Mouse (Mus musculus) testis, adult 2 months (tissue): ENCODE measurements around the gene Src. TPM values are rescaled to one million over a fixed set of nuclear protein-coding genes. Genes with fewer than 3 reads are reported as not detected.

Source experiments
- H3K27ac ChIP-seq: fragments of 200-500 bp; 2 replicates; pipeline ENCODE4 v1.5.1; 2012; ENCODE audit warnings: low read depth, low read length; ENCODE audit not compliant: control insufficient read depth, insufficient read depth
- H3K27me3 ChIP-seq: fragments of 200-500 bp; 2 replicates; pipeline ENCODE4 v1.6.1; 2012; ENCODE audit warnings: mild to moderate bottlenecking, low read length, moderate library complexity; ENCODE audit not compliant: control insufficient read depth, insufficient read depth
- H3K36me3 ChIP-seq: fragments of 200-500 bp; 2 replicates; pipeline ENCODE4 v1.6.1; 2012; ENCODE audit warnings: mild to moderate bottlenecking, low read length; ENCODE audit not compliant: control insufficient read depth, insufficient read depth
- H3K4me1 ChIP-seq: fragments of 200-500 bp; 2 replicates; pipeline ENCODE4 v1.6.1; 2012; ENCODE audit warnings: low read length; ENCODE audit not compliant: control insufficient read depth, insufficient read depth
- H3K4me3 ChIP-seq: fragments of 200-500 bp; 2 replicates; pipeline ENCODE4 v1.5.1; 2012; ENCODE audit warnings: low read depth, mild to moderate bottlenecking, low read length, moderate library complexity, mixed read lengths; ENCODE audit not compliant: control insufficient read depth
- CTCF ChIP-seq: fragments of 200-500 bp; IDR thresholded peaks from 2 replicates; pipeline ENCODE4 v1.5.1; 2012; ENCODE audit warnings: low read depth, mild to moderate bottlenecking, inconsistent platforms, low read length, moderate library complexity; ENCODE audit not compliant: control insufficient read depth, insufficient read depth, insufficient replicate concordance
- POLR2A ChIP-seq: fragments of 200-500 bp; IDR thresholded peaks from 2 replicates; pipeline ENCODE4 v1.6.1; 2012; ENCODE audit warnings: low read depth, mild to moderate bottlenecking, inconsistent platforms, low read length, moderate library complexity; ENCODE audit not compliant: control insufficient read depth
- polyA plus RNA-seq: library from polyadenylated mRNA; depleted of rRNA; stranded (reverse); fragments of >200 nt; gene quantifications from 2 replicates; pipeline ENCODE4 v1.2.3, GENCODE M21; 2012

Gene Src
- polyA plus RNA-seq, 1 experiment = 8.7 TPM

- no peak for TF ChIP-seq CTCF
- TF ChIP-seq POLR2A = no peak
- H3K27ac ChIP-seq = no peak overlapping the region
- no peak overlapping the region for H3K4me3 ChIP-seq
- H3K36me3 ChIP-seq = no peaks in the 10 kb centered on the region
- no peaks in the 10 kb centered on the region for H3K27me3 ChIP-seq
- H3K4me1 ChIP-seq = peaks cover 5% of the 10 kb centered on the region; the same call in 1 of the 2 replicates
Observed at GRCm38 (mm10) chr2:157430667-157431429, 12.6 kb downstream of the Src start.

DNA sequence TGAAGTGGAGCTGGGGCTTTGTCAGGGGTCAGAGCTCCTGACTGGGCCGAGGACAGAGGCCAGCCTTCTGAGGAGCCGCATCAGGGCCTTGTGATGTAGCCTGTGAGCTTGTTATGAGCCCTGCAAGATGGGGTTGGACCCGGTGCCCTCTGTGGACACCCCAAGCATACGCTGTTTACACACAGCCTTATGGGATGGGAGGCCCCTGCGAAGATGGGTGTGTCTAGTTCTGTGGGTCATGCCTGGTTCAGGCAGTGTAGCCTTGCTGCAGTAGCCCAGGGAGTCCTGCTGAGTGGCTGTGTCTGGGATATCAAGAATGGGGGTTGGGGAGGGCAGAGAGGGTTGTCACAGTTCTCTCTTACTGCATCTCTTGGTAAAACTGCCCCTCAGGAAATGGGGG is 13.7 kb downstream of the Src start:
- no peak for TF ChIP-seq POLR2A
- TF ChIP-seq CTCF = no peak
- Histone ChIP-seq H3K4me3 (no peak overlapping the region), H3K36me3 (no peaks in the 10 kb centered on the region), H3K27me3 (no peaks in the 10 kb centered on the region), H3K27ac (no peak overlapping the region), H3K4me1 (peaks cover 5% of the 10 kb centered on the region; the same call in 1 of the 2 replicates)

GRCm38 (mm10) chr2:157432476-157432875 is 14.2 kb downstream of the Src start:
- Histone ChIP-seq H3K4me1 (peaks cover 5% of the 10 kb centered on the region; the same call in 1 of the 2 replicates), H3K36me3 (no peaks in the 10 kb centered on the region), H3K4me3 (no peak overlapping the region), H3K27ac (no peak overlapping the region), H3K27me3 (no peaks in the 10 kb centered on the region)
- TF ChIP-seq CTCF = no peak
- TF ChIP-seq POLR2A = no peak

DNA sequence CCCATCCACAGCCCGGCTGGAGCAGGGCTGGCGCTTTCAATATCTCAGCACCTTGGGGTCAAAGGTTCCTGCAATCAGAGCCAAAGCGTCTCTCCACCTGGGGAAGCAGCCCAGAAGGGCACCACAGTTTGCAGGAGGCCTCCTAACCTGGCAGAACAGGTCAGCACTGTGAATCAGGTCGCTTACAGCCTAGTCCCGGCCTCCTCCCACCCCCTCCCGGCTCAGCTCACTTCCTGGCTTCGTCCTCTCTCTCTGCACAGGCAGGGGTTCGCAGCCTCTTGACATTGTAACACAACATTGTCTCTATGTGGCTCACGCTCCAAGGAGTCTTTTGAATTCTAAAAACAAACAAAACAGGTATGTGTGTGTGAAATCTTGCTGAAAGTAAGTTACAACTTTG is 15.8 kb downstream of the Src start:
- Histone ChIP-seq H3K27me3 (no peaks in the 10 kb centered on the region), H3K36me3 (no peaks in the 10 kb centered on the region), H3K27ac (no peak overlapping the region), H3K4me3 (no peak overlapping the region), H3K4me1 (peaks cover 5% of the 10 kb centered on the region; the same call in 1 of the 2 replicates)
- no peak for TF ChIP-seq POLR2A
- TF ChIP-seq CTCF = no peak

DNA sequence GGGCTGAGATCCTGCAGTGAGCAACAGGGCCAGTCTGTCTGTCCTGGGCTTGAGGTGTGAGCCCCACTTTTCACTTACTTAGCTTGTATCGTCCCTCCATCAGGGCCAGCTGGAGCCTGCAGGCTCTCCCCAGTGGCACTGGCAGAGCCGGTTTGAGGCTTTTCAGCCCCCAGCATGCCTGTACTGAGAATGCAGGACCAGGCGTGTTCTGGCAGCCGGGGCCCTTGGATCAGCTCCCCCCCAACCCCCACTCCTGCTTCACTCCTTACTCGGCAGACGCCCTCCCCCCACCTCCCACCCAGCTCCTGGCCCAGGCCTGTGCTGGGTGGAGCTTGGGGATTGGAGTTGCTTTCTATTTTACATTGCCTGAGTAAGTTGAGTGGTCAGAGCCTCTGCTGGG is 16.3 kb downstream of the Src start:
- no peaks in the 10 kb centered on the region for H3K27me3 ChIP-seq
- TF ChIP-seq POLR2A = no peak
- TF ChIP-seq CTCF = no peak
- no peak overlapping the region for H3K4me3 ChIP-seq
- H3K4me1 ChIP-seq = peaks cover 4% of the 10 kb centered on the region; the same call in 1 of the 2 replicates
- H3K36me3 ChIP-seq = no peaks in the 10 kb centered on the region
- no peak overlapping the region for H3K27ac ChIP-seq

DNA sequence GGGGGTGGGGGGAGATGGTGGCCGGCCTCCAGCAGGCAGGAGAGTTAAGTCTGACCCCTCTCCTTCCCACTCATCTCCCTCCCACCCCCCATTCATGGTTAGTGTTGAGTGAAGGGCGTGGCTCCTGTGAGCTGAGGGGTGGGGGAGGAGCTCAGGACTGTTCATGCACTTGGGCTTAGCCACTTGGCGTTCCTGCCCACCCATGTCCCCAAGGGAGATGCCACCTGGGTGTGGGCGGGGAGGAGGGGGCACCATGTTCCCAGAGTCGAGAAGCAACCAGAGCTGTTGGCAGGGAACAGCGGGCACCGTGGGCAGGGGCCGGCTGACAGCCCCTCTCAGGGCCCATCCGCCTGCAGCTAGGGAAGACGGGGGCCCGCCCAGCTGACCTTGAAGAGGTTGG is 18.3 kb downstream of the Src start:
- Histone ChIP-seq H3K4me1 (0 out of 2 replicates have a peak, but pooled peaks cover 2% of the 10 kb centered on the region), H3K4me3 (no peak overlapping the region), H3K27ac (no peak overlapping the region), H3K36me3 (no peaks in the 10 kb centered on the region), H3K27me3 (no peaks in the 10 kb centered on the region)
- TF ChIP-seq POLR2A = no peak
- no peak for TF ChIP-seq CTCF

DNA sequence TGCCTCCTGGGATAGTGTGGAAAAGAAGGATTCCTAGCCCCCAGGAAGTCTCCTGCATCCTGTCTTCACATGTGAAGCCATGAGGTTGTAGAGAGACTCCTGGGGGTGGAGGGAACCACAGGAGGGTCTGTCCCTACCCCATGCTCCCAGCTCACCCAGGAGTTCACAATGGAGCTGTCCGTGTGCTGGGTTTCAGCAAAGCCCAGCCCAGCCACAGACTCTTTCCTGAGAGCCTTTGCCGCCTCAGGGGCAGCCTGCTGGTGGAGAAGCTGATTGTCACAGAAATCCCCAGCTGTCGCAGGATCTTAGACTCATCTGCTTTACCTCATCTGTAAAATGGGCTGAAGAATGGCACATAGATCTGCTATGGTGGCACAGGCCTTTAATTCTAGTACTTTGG is 18.9 kb downstream of the Src start:
- Histone ChIP-seq H3K36me3 (no peaks in the 10 kb centered on the region), H3K27ac (no peak overlapping the region), H3K27me3 (no peaks in the 10 kb centered on the region), H3K4me3 (no peak overlapping the region), H3K4me1 (0 out of 2 replicates have a peak, but pooled peaks cover 2% of the 10 kb centered on the region)
- TF ChIP-seq POLR2A (no peak), CTCF (no peak)

DNA sequence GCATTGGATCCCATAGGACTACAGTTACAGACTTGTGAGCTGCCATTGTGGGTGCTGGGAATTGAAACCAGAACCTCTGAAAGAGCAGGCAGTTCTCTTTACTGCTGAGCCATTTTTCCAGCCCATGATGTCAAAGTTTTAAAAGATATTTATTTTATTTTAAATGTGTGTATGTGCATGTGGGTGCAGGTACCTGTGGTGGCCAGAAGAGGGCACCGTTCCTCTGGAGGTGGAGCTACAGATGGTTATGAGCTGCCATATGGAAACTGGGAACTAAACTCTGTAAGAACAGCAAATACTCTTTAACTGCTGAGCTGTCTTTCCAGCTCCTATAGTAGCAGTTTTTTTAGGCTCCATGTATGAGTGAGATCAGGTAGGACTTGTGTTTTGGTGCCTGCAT is 23.1 kb downstream of the Src start:
- H3K4me1 ChIP-seq = no peaks in the 10 kb centered on the region
- no peak overlapping the region for H3K4me3 ChIP-seq
- no peaks in the 10 kb centered on the region for H3K36me3 ChIP-seq
- H3K27me3 ChIP-seq = no peaks in the 10 kb centered on the region
- TF ChIP-seq CTCF (peak; percentile 64; the same call in 1 of the 2 replicates), POLR2A (no peak)
- no peak overlapping the region for H3K27ac ChIP-seq
